Mouse (Mus musculus) adrenal gland, postnatal 10 days (tissue): ENCODE measurements around the gene Wfdc11. TPM values are rescaled to one million over a fixed set of nuclear protein-coding genes. Genes with fewer than 3 reads are reported as not detected.
A peak's percentile ranks its signal among the peaks of the same experiment; 100 is the strongest.

Experiments
- DNase-seq: peaks from one replicate; pipeline ENCODE4 v3.0.0; 2021; ENCODE audit warnings: mixed read lengths
- total RNA-seq, 2 experiments: library from RNA; stranded (reverse); gene quantifications; 2 replicates each; pipeline ENCODE4 v1.2.3; 2021

Wfdc11 gene
- total RNA-seq, 2 experiments from 2014 or later = not detected

DNA sequence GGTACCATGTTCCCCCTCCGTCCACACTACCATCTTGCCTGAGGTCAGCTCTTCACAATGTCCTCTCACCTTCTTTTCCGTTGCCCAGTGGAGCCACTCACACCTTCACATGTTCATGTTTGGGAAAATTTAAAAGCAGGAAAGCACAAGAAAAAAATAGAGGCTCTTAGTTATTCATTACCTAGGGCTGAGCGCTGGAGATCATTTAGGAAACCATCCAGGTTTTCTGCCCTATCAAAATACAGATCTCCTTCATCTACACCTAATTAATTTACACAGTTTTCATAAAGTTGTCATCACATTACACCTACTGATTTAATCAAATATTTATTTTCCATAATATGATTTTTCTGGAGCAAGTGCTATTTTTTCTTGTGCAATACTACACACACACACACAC is 35.2 kb downstream of the Wfdc11 start, which contains the start of gene Wfdc16:
Wfdc16 (minus strand) TSS at position 101 of the 400 bp plus-strand sequence.
- no peak for DNase-seq

DNA sequence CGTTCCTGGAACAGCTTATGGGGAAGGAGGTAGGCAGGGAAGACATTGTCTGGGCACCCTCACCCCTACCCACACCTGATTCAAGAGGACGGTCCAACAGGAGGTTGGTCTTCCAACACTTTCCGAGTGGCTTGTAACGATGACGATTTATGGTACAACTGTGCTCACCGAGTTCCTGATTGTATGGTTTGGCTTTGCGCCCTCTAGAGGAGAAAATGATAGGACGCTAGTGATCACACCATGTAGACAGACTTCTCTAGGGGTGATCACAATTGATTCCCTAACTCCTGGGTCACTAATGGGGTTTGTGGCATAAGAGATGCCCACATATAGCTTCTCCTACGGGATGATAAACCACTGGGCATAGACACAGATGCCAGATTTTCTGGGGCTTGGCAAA is 38.6 kb downstream of the Wfdc11 start:
- DNase-seq = no peak

DNA sequence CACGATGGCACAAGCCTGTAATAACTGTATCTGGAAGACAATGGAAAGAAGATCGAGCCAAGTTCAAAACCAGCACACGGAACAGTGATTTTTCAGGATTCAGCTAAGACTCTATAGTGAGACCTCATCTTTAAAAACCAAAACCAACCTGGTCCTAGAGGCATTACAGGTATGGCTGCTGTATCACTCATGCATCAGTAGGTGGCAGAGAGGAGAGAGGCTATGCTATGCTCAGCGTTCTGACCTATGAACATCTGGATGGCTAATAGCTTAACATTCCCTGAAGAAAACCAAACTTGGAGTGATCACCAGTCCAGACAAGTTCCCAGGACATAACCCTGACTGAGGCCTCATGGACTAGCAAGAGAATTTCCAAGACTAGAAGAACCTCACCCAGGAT is 52.1 kb downstream of the Wfdc11 start:
- no peak for DNase-seq

DNA sequence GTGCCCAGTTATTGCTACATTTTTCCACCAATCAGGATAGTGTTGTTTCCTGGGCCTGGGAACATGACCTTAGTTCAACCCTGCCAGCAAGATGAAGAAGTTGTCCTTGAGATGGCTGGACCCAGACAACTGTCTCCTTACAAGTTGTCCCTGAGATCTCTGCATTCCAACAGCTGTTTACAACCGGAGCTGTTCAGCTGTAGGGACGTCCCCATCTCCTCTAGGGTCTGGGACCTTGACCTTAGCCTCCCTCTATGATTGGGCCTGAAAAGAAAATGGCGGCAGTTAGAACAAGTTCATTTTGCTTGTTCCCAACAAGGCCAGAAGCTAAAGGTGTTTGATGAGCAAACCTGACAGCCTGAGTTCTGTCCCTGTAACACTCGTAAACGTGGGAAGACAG is 54.8 kb downstream of the Wfdc11 start:
- DNase-seq = no peak

DNA sequence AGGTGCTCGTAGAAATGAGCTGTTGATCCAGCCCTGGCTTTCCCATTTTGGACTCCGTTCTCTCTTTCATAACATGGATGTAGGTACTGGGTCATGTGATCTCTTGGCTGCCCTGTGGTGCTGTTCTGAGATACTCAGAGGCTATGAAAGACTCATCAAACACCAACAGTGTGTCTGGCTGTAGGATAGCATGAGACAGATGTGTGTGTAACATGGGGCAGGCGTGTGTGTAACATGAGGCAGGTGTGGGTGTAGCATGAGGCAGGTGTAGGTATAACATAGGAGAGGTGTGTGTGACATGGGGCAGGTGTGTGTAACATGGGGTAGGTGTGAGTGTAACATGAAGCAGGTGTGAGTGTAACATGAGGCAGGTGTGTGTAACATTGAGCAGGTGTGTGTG is 58.5 kb downstream of the Wfdc11 start:
- no peak for DNase-seq

DNA sequence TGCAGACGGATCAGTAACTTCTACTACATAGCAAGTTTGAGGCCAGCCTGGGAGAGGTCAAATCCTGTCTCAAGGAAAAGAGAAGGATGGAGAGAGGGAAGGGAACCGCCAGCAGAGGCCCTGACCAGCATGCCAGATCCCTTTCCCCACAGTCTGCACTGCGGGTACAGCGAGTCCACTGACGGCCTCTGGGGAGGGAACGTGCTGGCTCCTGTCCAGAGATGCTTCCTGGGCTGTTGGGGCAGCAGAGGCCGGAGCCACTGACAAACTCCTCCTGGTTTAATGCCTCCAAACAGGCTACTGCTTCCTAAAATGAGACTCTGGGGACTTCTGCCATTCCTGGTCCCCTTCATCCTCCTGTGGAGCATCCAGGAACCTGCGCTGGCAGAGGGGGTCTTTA is 60.4 kb downstream of the Wfdc11 start, which contains the start of the genes Wfdc6b and Wfdc8:
Wfdc6b (plus strand) TSS at position 52 of the 400 bp plus-strand sequence.
Wfdc8 (minus strand) TSS at position 156 of the 400 bp plus-strand sequence.
- DNase-seq = peak; percentile 70

Other genes starting within 250 kb of the Wfdc11 start
- gene Sdc4, start 230.2 kb downstream of the Wfdc11 start, total RNA-seq = 100 to 1,000 TPM; 101 to 246 TPM
- 10 to 100 TPM; 31.7 to 34.5 TPM for gene Sys1, start 217.1 kb downstream of the Wfdc11 start, total RNA-seq
- 1 to 10 TPM; 2.5 to 4.8 TPM for gene Gm20458, start 213.1 kb downstream of the Wfdc11 start, total RNA-seq
- not detected for gene Trp53tg5, start 200.4 kb downstream of the Wfdc11 start, total RNA-seq
- 10 to 100 TPM; 13.1 to 20.5 TPM for gene Dbndd2, start 188.0 kb downstream of the Wfdc11 start, total RNA-seq
- 10 to 100 TPM; 87.4 to 93.0 TPM for gene Pigt, start 176.6 kb downstream of the Wfdc11 start, total RNA-seq
- 1 to 10 TPM; 1.9 to 2.9 TPM for gene Wfdc2, start 111.7 kb downstream of the Wfdc11 start, total RNA-seq
- gene Spint3, start 100.6 kb downstream of the Wfdc11 start, total RNA-seq = not detected
- gene Wfdc6a, start 88.6 kb downstream of the Wfdc11 start, total RNA-seq = 1 to 10 TPM in 1 of 2 experiments, under 1 TPM in 1; 0.51 to 1.0 TPM
- not detected for gene Eppin, start 80.5 kb downstream of the Wfdc11 start, total RNA-seq
- gene Wfdc6b, start 60.6 kb downstream of the Wfdc11 start, total RNA-seq = not detected
- under 1 TPM in 1 of 2 experiments, not detected in 1; 0.09 TPM for gene Wfdc8, start 60.5 kb downstream of the Wfdc11 start, total RNA-seq
- gene Wfdc16, start 35.3 kb downstream of the Wfdc11 start, total RNA-seq = not detected
- gene Wfdc10, start 18.0 kb downstream of the Wfdc11 start, total RNA-seq = not detected
- gene Wfdc9, start 17.5 kb downstream of the Wfdc11 start, total RNA-seq = not detected
- not detected for gene Wfdc13, start 11.0 kb upstream of the Wfdc11 start, total RNA-seq
- gene Spint4, start 24.4 kb upstream of the Wfdc11 start, total RNA-seq = not detected
- not detected for gene Spint5, start 41.2 kb upstream of the Wfdc11 start, total RNA-seq
- under 1 TPM; 0.54 to 0.70 TPM for gene Wfdc3, start 71.8 kb upstream of the Wfdc11 start, total RNA-seq
- 10 to 100 TPM; 39.1 to 42.1 TPM for gene Dnttip1, start 71.9 kb upstream of the Wfdc11 start, total RNA-seq
- gene Ube2c, start 95.8 kb upstream of the Wfdc11 start, total RNA-seq = 10 to 100 TPM; 28.1 to 33.7 TPM
- 100 to 1,000 TPM; 221 to 908 TPM for gene Tnnc2, start 105.9 kb upstream of the Wfdc11 start, total RNA-seq
- gene Snx21, start 111.7 kb upstream of the Wfdc11 start, total RNA-seq = 10 to 100 TPM; 36.9 to 39.0 TPM
- gene Acot8, start 130.8 kb upstream of the Wfdc11 start, total RNA-seq = 10 to 100 TPM; 28.6 to 33.9 TPM
- gene Zswim3, start 131.0 kb upstream of the Wfdc11 start, total RNA-seq = 1 to 10 TPM; 4.0 to 4.1 TPM
- gene Zswim1, start 148.6 kb upstream of the Wfdc11 start, total RNA-seq = 1 to 10 TPM; 6.9 to 8.5 TPM
- gene Spata25, start 154.4 kb upstream of the Wfdc11 start, total RNA-seq = not detected
- gene Ctsa, start 158.8 kb upstream of the Wfdc11 start, total RNA-seq = 100 to 1,000 TPM; 100 to 103 TPM
- gene Neurl2, start 159.4 kb upstream of the Wfdc11 start, total RNA-seq = 1 to 10 TPM; 3.4 to 8.0 TPM
- 10 to 100 TPM; 31.5 to 36.6 TPM for gene Pltp, start 183.6 kb upstream of the Wfdc11 start, total RNA-seq
- 10 to 100 TPM; 47.1 to 55.0 TPM for gene Pcif1, start 205.2 kb upstream of the Wfdc11 start, total RNA-seq
- gene Zfp335, start 237.7 kb upstream of the Wfdc11 start, total RNA-seq = 10 to 100 TPM; 13.4 to 16.2 TPM